Mouse (Mus musculus) heart, embryonic 11.5 days (tissue): ENCODE results near the gene Mat2a. TPM values are rescaled to one million over a fixed set of nuclear protein-coding genes. Genes with fewer than 3 reads are reported as not detected.

Experiments used
- ATAC-seq: fragments of 200-750 bp; cut with Nextera tagmentation; replicated peaks from 2 replicates; pipeline ENCODE4 v1.8.0; 2017; ENCODE audit warnings: moderate library complexity; ENCODE audit not compliant: insufficient number of reproducible peaks, low FRiP score, low TSS enrichment
- H3K27ac ChIP-seq: fragments of 300-500 bp; sonication (generic); 2 replicates; pipeline ENCODE4 v1.5.1; 2014; ENCODE audit warnings: mild to moderate bottlenecking, low read depth, low read length
- H3K27me3 ChIP-seq: fragments of 300-500 bp; sonication (generic); 2 replicates; pipeline ENCODE4 v1.6.1; 2014; ENCODE audit warnings: mild to moderate bottlenecking, low read length, mixed read lengths; ENCODE audit not compliant: control insufficient read depth, insufficient read depth
- H3K36me3 ChIP-seq: fragments of 300-500 bp; sonication (generic); 2 replicates; pipeline ENCODE4 v1.6.1; 2014; ENCODE audit warnings: mild to moderate bottlenecking, low read length, moderate library complexity, mixed read lengths; ENCODE audit not compliant: control insufficient read depth, insufficient read depth
- H3K4me1 ChIP-seq: fragments of 300-500 bp; sonication (generic); 2 replicates; pipeline ENCODE4 v1.6.1; 2014; ENCODE audit warnings: low read length; ENCODE audit not compliant: control insufficient read depth, insufficient read depth
- H3K4me2 ChIP-seq: fragments of 300-500 bp; sonication (generic); 2 replicates; pipeline ENCODE4 v1.6.1; 2014; ENCODE audit warnings: mild to moderate bottlenecking, moderate library complexity
- H3K4me3 ChIP-seq: fragments of 300-500 bp; sonication (generic); 2 replicates; pipeline ENCODE4 v1.5.1; 2014; ENCODE audit warnings: low read depth, low read length
- H3K9ac ChIP-seq: fragments of 300-500 bp; sonication (generic); 2 replicates; pipeline ENCODE4 v1.6.1; 2014; ENCODE audit warnings: mild to moderate bottlenecking, low read depth, low read length, moderate library complexity
- H3K9me3 ChIP-seq: fragments of 300-500 bp; sonication (generic); replicated peaks from 2 replicates; pipeline ENCODE4 v1.6.1; 2016; ENCODE audit warnings: low read length; ENCODE audit not compliant: control insufficient read depth
- WGBS: fragments of 180-500 bp; shearing (Covaris S2); extraction: QIAGEN DNeasy Blood & Tissue Kit; methylation state at CpG from one replicate; pipeline ENCODE4 v1.1.7; 2014; ENCODE audit not compliant: insufficient replicate concordance; 5-methylcytosine and 5-hydroxymethylcytosine counted together
- polyA plus RNA-seq: library from polyadenylated mRNA; unstranded; fragments of >200 nt; fragmentation: Nextera tagmentation; extraction: Ambion mirVana; gene quantifications from 2 replicates; pipeline ENCODE4 v1.2.1, GENCODE M21; 2014

The Mat2a gene
- polyA plus RNA-seq, 1 experiment from 2014 or later: 321 TPM

GRCm38 (mm10) chr6:72430989-72431921, 8.1 kb downstream of the Mat2a start:
- Histone ChIP-seq H3K27ac (0 out of 2 replicates have a peak overlapping the region, but pooled peaks have one; percentile 29), H3K27me3 (no peaks in the 10 kb centered on the region), H3K36me3 (peaks cover 26% of the 10 kb centered on the region), H3K4me1 (no peaks in the 10 kb centered on the region), H3K4me3 (no peak overlapping the region), H3K4me2 (no peak overlapping the region), H3K9ac (no peak overlapping the region), H3K9me3 (no peaks in the 10 kb centered on the region)
- WGBS: 40% methylated on average over 5 of the region's 5 CpGs
- ATAC-seq: peak; percentile 44; the same call in 1 of the 2 replicates

- Histone ChIP-seq H3K4me2 (no peak overlapping the region), H3K27ac (no peak overlapping the region), H3K4me3 (no peak overlapping the region), H3K36me3 (peaks cover 35% of the 10 kb centered on the region), H3K4me1 (no peaks in the 10 kb centered on the region), H3K27me3 (no peaks in the 10 kb centered on the region), H3K9me3 (no peaks in the 10 kb centered on the region), H3K9ac (no peak overlapping the region)
- no peak for ATAC-seq
- WGBS: 84% methylated on average over 21 of the region's 21 CpGs
Measured at GRCm38 (mm10) chr6:72429061-72429842, 10.1 kb downstream of the Mat2a start.

GRCm38 (mm10) chr6:72428036-72428435, 11.3 kb downstream of the Mat2a start:
- Histone ChIP-seq H3K36me3 (peaks cover 38% of the 10 kb centered on the region), H3K4me3 (no peak overlapping the region), H3K4me1 (no peaks in the 10 kb centered on the region), H3K9me3 (no peaks in the 10 kb centered on the region), H3K27ac (no peak overlapping the region), H3K27me3 (no peaks in the 10 kb centered on the region), H3K4me2 (no peak overlapping the region), H3K9ac (no peak overlapping the region)
- 0 out of 2 replicates have a peak, but pooled peaks have one; percentile 23 for ATAC-seq
- 38% methylated on average over 8 of the region's 8 CpGs for WGBS

GRCm38 (mm10) chr6:72425646-72426045, 13.7 kb downstream of the Mat2a start:
- Histone ChIP-seq H3K27ac (no peak overlapping the region), H3K4me2 (no peak overlapping the region), H3K4me1 (no peaks in the 10 kb centered on the region), H3K27me3 (no peaks in the 10 kb centered on the region), H3K9me3 (no peaks in the 10 kb centered on the region), H3K9ac (no peak overlapping the region), H3K4me3 (no peak overlapping the region), H3K36me3 (peaks cover 40% of the 10 kb centered on the region)
- no peak for ATAC-seq
- 88% methylated on average over 11 of the region's 11 CpGs for WGBS

GRCm38 (mm10) chr6:72420901-72421300, 18.5 kb downstream of the Mat2a start:
- peaks cover 3% of the 10 kb centered on the region for H3K4me1 ChIP-seq
- 87% methylated on average over 10 of the region's 10 CpGs for WGBS
- H3K4me2 ChIP-seq: no peak overlapping the region
- no peak overlapping the region for H3K9ac ChIP-seq
- H3K4me3 ChIP-seq: no peak overlapping the region
- peaks cover 38% of the 10 kb centered on the region for H3K36me3 ChIP-seq
- no peaks in the 10 kb centered on the region for H3K27me3 ChIP-seq
- ATAC-seq: no peak
- H3K27ac ChIP-seq: no peak overlapping the region
- no peaks in the 10 kb centered on the region for H3K9me3 ChIP-seq

GRCm38 (mm10) chr6:72419806-72420205, 19.6 kb downstream of the Mat2a start:
- Histone ChIP-seq H3K27ac (no peak overlapping the region), H3K9ac (no peak overlapping the region), H3K36me3 (peaks cover 27% of the 10 kb centered on the region), H3K4me3 (no peak overlapping the region), H3K9me3 (no peaks in the 10 kb centered on the region), H3K4me2 (no peak overlapping the region), H3K27me3 (no peaks in the 10 kb centered on the region), H3K4me1 (peaks cover 12% of the 10 kb centered on the region)
- WGBS: 68% methylated on average over 1 of the region's 1 CpGs
- ATAC-seq: no peak

GRCm38 (mm10) chr6:72418279-72418678, 21.1 kb downstream of the Mat2a start:
- Histone ChIP-seq H3K27me3 (no peaks in the 10 kb centered on the region), H3K27ac (no peak overlapping the region), H3K9ac (no peak overlapping the region), H3K4me3 (no peak overlapping the region), H3K4me1 (peaks cover 14% of the 10 kb centered on the region), H3K4me2 (no peak overlapping the region), H3K36me3 (peaks cover 15% of the 10 kb centered on the region), H3K9me3 (no peaks in the 10 kb centered on the region)
- ATAC-seq: no peak
- WGBS: 90% methylated on average over 4 of the region's 4 CpGs

- H3K27me3 ChIP-seq: no peaks in the 10 kb centered on the region
- H3K27ac ChIP-seq: no peak overlapping the region
- no peak for ATAC-seq
- no peak overlapping the region for H3K4me3 ChIP-seq
- WGBS: 64% methylated on average over 7 of the region's 7 CpGs
- peaks cover 14% of the 10 kb centered on the region for H3K4me1 ChIP-seq
- H3K9me3 ChIP-seq: no peaks in the 10 kb centered on the region
- peak overlapping the region; percentile 22; the same call in 1 of the 2 replicates for H3K9ac ChIP-seq
- peaks cover 9% of the 10 kb centered on the region for H3K36me3 ChIP-seq
- H3K4me2 ChIP-seq: no peak overlapping the region
Measured at GRCm38 (mm10) chr6:72415964-72416772, 23.2 kb downstream of the Mat2a start.
